Mouse (Mus musculus) mesoderm, embryonic 11.5 days (tissue): ENCODE measurements around the gene Rffl.

Experiments used
- DNase-seq: peaks from one replicate; pipeline ENCODE4 v3.0.0-alpha.2; 2012; ENCODE audit warnings: low read depth, low spot score

Gene Rffl

GRCm38 (mm10) chr11:82871031-82871446 lies at the start of gene Rffl:
TSS of gene Rffl (minus strand) at chr11:82871210.
- peak; percentile 93 for DNase-seq

GRCm38 (mm10) chr11:82920768-82921167 lies 49.8 kb upstream of the Rffl start:
- DNase-seq, result no peak

GRCm38 (mm10) chr11:82914711-82915352 lies 43.8 kb upstream of the Rffl start:
- peak; percentile 89 for DNase-seq

- DNase-seq, result no peak
Measured at GRCm38 (mm10) chr11:82910679-82911389, 39.8 kb upstream of the Rffl start.

GRCm38 (mm10) chr11:82910250-82910649 lies 39.2 kb upstream of the Rffl start, which contains the start of gene Unc45b:
TSS of gene Unc45b (plus strand) at chr11:82910550.
- DNase-seq, result no peak

- no peak for DNase-seq
Measured at GRCm38 (mm10) chr11:82908608-82908989, 37.6 kb upstream of the Rffl start.

- DNase-seq, result peak; percentile 91
Measured at GRCm38 (mm10) chr11:82907651-82908607, 36.9 kb upstream of the Rffl start, which contains the start of gene Nle1. TSS of gene Nle1 (minus strand) at chr11:82908411.

GRCm38 (mm10) chr11:82905816-82906215 lies 34.8 kb upstream of the Rffl start:
- no peak for DNase-seq

GRCm38 (mm10) chr11:82904952-82905351 lies 33.9 kb upstream of the Rffl start:
- DNase-seq, result no peak

- DNase-seq, result no peak
Measured at GRCm38 (mm10) chr11:82901606-82902310, 30.7 kb upstream of the Rffl start.

GRCm38 (mm10) chr11:82899720-82900119 lies 28.7 kb upstream of the Rffl start:
- DNase-seq, result no peak

GRCm38 (mm10) chr11:82897478-82897877 lies 26.5 kb upstream of the Rffl start:
- no peak for DNase-seq

GRCm38 (mm10) chr11:82891936-82892335 lies 20.9 kb upstream of the Rffl start, which contains the start of gene Fndc8:
TSS of gene Fndc8 (plus strand) at chr11:82892124.
- no peak for DNase-seq

GRCm38 (mm10) chr11:82890342-82890762 lies 19.3 kb upstream of the Rffl start, which contains the start of gene Rad51d:
TSS of gene Rad51d (minus strand) at chr11:82890614.
- DNase-seq, result peak; percentile 93

GRCm38 (mm10) chr11:82889524-82890341 lies 18.7 kb upstream of the Rffl start:
- DNase-seq, result no peak

GRCm38 (mm10) chr11:82888491-82888946 lies 17.5 kb upstream of the Rffl start:
- DNase-seq, result no peak

- DNase-seq, result no peak
Measured at GRCm38 (mm10) chr11:82886559-82886958, 15.5 kb upstream of the Rffl start.

GRCm38 (mm10) chr11:82883180-82883579 lies 12.2 kb upstream of the Rffl start:
- no peak for DNase-seq

GRCm38 (mm10) chr11:82877726-82878344 lies 6.8 kb upstream of the Rffl start:
- DNase-seq, result no peak

GRCm38 (mm10) chr11:82875631-82876030 lies 4.6 kb upstream of the Rffl start:
- DNase-seq, result no peak
